Mouse (Mus musculus) heart, embryonic 15.5 days (tissue): ENCODE data around the gene Papss2. TPM values are rescaled to one million over a fixed set of nuclear protein-coding genes. Genes with fewer than 3 reads are reported as not detected.

Experiments
- ATAC-seq: fragments of 200-750 bp; cut with Nextera tagmentation; replicated peaks from 2 replicates; pipeline ENCODE4 v1.8.0; 2017; ENCODE audit warnings: low read depth, moderate TSS enrichment; ENCODE audit not compliant: insufficient number of reproducible peaks, insufficient read depth, low FRiP score
- H3K27ac ChIP-seq: fragments of 300-500 bp; sonication (generic); 2 replicates; pipeline ENCODE4 v1.5.1; 2015; ENCODE audit warnings: mild to moderate bottlenecking, inconsistent platforms
- H3K27me3 ChIP-seq: fragments of 300-500 bp; sonication (generic); 2 replicates; pipeline ENCODE4 v1.6.1; 2015; ENCODE audit warnings: inconsistent platforms
- H3K36me3 ChIP-seq: fragments of 300-500 bp; sonication (generic); 2 replicates; pipeline ENCODE4 v1.6.1; 2015; ENCODE audit warnings: mild to moderate bottlenecking, inconsistent platforms
- H3K4me1 ChIP-seq: fragments of 300-500 bp; sonication (generic); replicated peaks from 2 replicates; pipeline ENCODE4 v1.6.1; 2015; ENCODE audit warnings: inconsistent platforms
- H3K4me2 ChIP-seq: fragments of 300-500 bp; sonication (generic); 2 replicates; pipeline ENCODE4 v1.6.1; 2015; ENCODE audit warnings: inconsistent platforms, mild to moderate bottlenecking, moderate library complexity
- H3K4me3 ChIP-seq: fragments of 300-500 bp; sonication (generic); 2 replicates; pipeline ENCODE4 v1.5.1; 2015; ENCODE audit warnings: mild to moderate bottlenecking, inconsistent platforms
- H3K9ac ChIP-seq: fragments of 300-500 bp; sonication (generic); 2 replicates; pipeline ENCODE4 v1.6.1; 2015; ENCODE audit warnings: mild to moderate bottlenecking, inconsistent platforms
- H3K9me3 ChIP-seq: fragments of 300-500 bp; sonication (generic); replicated peaks from 2 replicates; pipeline ENCODE4 v1.6.1; 2016; ENCODE audit warnings: inconsistent platforms
- WGBS: fragments of 180-500 bp; shearing (Covaris S2); methylation state at CpG from one replicate; pipeline ENCODE4 v1.1.7; 2015; ENCODE audit warnings: mixed read lengths; 5-methylcytosine and 5-hydroxymethylcytosine counted together
- polyA plus RNA-seq: library from polyadenylated mRNA; unstranded; fragments of >200 nt; fragmentation: Nextera tagmentation; extraction: Ambion mirVana; gene quantifications from 2 replicates; pipeline ENCODE4 v1.2.1, GENCODE M21; 2015

Gene Papss2
- polyA plus RNA-seq, 1 experiment from 2014 or later = 6.7 TPM

DNA sequence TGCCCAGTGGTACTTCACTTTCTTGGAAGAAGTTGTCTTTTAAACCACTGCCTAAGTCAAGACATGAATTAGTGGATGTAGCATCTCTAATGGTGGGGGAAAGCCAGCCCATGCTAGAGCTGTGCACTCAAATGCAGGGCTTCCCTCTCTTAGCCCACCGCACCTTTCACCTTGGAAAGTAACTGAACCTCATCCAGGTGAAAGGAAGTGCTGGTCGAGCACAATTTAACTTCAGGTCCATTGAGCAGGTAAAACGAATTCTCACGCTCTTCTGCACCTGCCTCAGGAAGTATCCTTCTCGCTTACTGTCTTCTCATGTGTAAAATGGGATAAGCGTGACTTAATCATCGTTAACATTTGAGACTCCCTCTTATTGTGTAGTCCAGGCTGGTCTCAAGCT lies 3.4 kb downstream of the Papss2 start:
- no peak overlapping the region for H3K4me3 ChIP-seq
- H3K27me3 ChIP-seq = 0 out of 2 replicates have a peak, but pooled peaks cover 3% of the 10 kb centered on the region
- no peak overlapping the region for H3K9ac ChIP-seq
- no peak overlapping the region for H3K27ac ChIP-seq
- H3K4me2 ChIP-seq = no peak overlapping the region
- WGBS = 78% methylated on average over 7 of the region's 7 CpGs
- no peaks in the 10 kb centered on the region for H3K36me3 ChIP-seq
- H3K9me3 ChIP-seq = no peaks in the 10 kb centered on the region
- H3K4me1 ChIP-seq = 0 out of 2 replicates have a peak, but pooled peaks cover 7% of the 10 kb centered on the region
- ATAC-seq = no peak

DNA sequence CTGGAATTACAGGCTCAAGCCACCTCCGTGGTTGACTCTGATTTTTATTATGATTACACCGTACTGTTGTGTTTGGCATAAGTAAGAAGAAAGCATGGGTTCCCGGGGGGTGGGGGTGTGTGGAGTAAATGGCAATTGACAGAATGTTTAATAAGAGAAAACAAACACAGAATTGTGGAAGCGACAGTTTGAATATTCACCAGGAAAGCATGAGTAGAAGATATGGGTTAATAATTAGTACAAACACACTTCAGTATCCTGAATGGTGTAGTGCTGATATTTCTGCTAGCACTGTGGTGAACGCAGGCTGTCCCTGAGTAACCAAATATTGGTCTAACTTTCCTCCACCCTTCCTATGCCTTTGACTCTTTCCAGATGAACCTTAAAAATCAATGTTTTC lies 3.8 kb downstream of the Papss2 start:
- Histone ChIP-seq H3K9ac (no peak overlapping the region), H3K4me2 (no peak overlapping the region), H3K27me3 (0 out of 2 replicates have a peak, but pooled peaks cover 3% of the 10 kb centered on the region), H3K4me3 (no peak overlapping the region), H3K27ac (no peak overlapping the region), H3K4me1 (0 out of 2 replicates have a peak, but pooled peaks cover 7% of the 10 kb centered on the region), H3K9me3 (no peaks in the 10 kb centered on the region), H3K36me3 (no peaks in the 10 kb centered on the region)
- 67% methylated on average over 5 of the region's 5 CpGs for WGBS
- no peak for ATAC-seq

DNA sequence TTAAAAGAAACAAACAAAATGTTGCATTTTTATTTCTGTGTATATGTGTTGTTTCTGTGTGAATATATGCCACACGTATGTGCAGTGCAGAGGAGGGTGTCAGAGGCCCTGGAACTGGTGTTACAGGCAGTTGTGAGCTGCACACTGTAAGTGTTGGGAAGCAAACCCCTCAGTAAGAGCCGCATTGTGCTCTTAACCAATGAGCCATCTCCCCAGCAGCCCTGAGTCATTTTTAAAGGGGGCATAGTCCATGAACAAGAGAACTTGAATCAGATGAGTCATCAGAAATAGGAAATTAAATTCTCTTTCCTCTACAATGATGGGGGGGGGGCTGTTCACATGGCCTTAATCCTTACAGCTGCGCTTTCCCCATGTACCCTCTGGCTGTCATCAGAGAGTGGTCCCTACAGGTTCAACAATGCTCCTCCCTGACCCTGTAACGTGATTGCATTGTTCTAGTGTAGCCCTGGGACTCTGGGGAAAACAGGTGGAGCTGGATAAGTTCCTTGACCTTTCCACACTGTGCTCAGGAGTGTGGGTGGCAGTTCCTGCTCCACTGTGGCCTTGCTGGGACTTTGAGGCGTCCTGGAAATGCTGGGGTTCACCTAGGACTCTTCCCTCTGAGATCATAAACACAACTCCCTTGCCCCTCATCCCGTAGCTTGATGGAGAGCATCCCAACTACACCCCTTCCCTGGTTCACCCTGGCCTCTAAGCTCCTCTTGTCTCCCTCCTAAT lies 5.6 kb downstream of the Papss2 start:
- Histone ChIP-seq H3K4me1 (0 out of 2 replicates have a peak, but pooled peaks cover under 1% of the 10 kb centered on the region), H3K9me3 (no peaks in the 10 kb centered on the region), H3K4me3 (no peak overlapping the region), H3K36me3 (no peaks in the 10 kb centered on the region), H3K9ac (no peak overlapping the region), H3K4me2 (no peak overlapping the region), H3K27ac (no peak overlapping the region), H3K27me3 (0 out of 2 replicates have a peak, but pooled peaks cover 3% of the 10 kb centered on the region)
- WGBS = 76% methylated on average over 6 of the region's 6 CpGs
- ATAC-seq = no peak

DNA sequence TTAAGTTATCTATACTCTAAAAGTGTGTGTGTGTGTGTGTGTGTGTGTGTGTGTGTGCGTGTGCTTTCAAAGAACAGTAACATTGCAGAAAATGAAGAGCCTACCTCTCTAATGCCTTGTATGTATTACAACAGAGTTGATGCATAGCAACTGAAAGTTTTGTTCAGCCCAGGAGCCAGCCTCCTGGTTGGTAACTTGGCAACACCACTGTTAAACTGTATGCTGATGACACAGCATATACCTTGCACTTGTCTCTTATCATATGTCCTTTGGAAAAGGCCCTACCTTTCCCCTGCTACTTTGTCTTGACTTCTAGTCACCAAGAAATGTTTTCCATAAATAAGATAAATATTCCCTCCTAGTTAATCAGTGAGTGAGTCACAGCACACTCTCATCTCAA lies 7.9 kb downstream of the Papss2 start:
- Histone ChIP-seq H3K27ac (no peak overlapping the region), H3K36me3 (no peaks in the 10 kb centered on the region), H3K4me2 (no peak overlapping the region), H3K9me3 (no peaks in the 10 kb centered on the region), H3K9ac (no peak overlapping the region), H3K4me3 (no peak overlapping the region), H3K27me3 (0 out of 2 replicates have a peak, but pooled peaks cover 1% of the 10 kb centered on the region), H3K4me1 (no peaks in the 10 kb centered on the region)
- 72% methylated on average over 1 of the region's 1 CpGs for WGBS
- ATAC-seq = no peak

DNA sequence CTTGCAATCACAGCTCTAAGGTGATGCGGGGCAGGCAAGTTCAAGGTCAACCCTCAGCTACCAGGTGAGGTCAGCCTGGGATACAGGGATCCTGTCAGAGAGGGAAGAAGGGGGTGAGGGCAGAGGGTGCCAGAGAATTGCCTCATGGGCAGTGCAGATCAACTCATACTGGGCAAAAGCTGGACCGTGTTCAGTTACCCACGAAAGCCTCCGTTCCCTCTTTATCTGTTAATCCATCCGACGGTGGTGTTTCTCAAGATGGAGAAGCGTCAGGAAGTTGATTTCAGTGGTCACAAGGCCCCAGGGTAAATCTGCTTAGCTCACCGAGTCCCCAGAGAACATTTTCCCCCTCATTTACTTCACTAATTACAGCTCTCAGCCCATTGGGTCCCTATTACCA lies 8.5 kb downstream of the Papss2 start:
- Histone ChIP-seq H3K4me3 (no peak overlapping the region), H3K9ac (no peak overlapping the region), H3K27me3 (no peaks in the 10 kb centered on the region), H3K27ac (no peak overlapping the region), H3K9me3 (no peaks in the 10 kb centered on the region), H3K4me2 (no peak overlapping the region), H3K4me1 (no peaks in the 10 kb centered on the region), H3K36me3 (no peaks in the 10 kb centered on the region)
- ATAC-seq = no peak
- 69% methylated on average over 8 of the region's 8 CpGs for WGBS

- Histone ChIP-seq H3K36me3 (no peaks in the 10 kb centered on the region), H3K27me3 (no peaks in the 10 kb centered on the region), H3K4me2 (no peak overlapping the region), H3K9ac (no peak overlapping the region), H3K27ac (no peak overlapping the region), H3K9me3 (no peaks in the 10 kb centered on the region), H3K4me1 (no peaks in the 10 kb centered on the region), H3K4me3 (no peak overlapping the region)
- ATAC-seq = no peak
- WGBS = 80% methylated on average over 6 of the region's 6 CpGs
Observed at GRCm38 (mm10) chr19:32604563-32605252, 9.1 kb downstream of the Papss2 start.

- Histone ChIP-seq H3K27ac (no peak overlapping the region), H3K27me3 (no peaks in the 10 kb centered on the region), H3K36me3 (no peaks in the 10 kb centered on the region), H3K9ac (no peak overlapping the region), H3K4me3 (no peak overlapping the region), H3K4me2 (no peak overlapping the region), H3K9me3 (no peaks in the 10 kb centered on the region), H3K4me1 (no peaks in the 10 kb centered on the region)
- ATAC-seq = no peak
- 70% methylated on average over 4 of the region's 4 CpGs for WGBS
Observed at GRCm38 (mm10) chr19:32606227-32606827, 10.7 kb downstream of the Papss2 start.

DNA sequence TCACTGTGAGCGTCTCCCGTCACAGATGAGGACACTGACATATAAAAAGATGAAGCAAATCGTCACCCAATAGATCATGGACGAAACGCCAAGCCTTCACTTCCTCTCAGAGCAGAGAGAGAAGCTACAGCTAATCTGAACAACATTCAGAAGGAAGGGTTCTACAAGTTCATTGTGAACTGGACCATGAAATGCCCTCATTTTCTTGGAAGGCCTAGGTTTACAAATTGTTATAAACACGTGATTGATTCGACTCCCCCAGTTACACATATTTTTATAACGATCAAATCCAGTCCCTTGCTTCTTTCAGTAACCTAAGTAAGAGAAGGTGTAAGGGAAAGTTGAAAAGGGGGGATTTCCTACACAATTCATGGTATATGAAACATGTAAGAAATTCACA lies 11.4 kb downstream of the Papss2 start:
- Histone ChIP-seq H3K4me3 (no peak overlapping the region), H3K4me2 (no peak overlapping the region), H3K9ac (no peak overlapping the region), H3K27ac (no peak overlapping the region), H3K36me3 (no peaks in the 10 kb centered on the region), H3K4me1 (no peaks in the 10 kb centered on the region), H3K27me3 (no peaks in the 10 kb centered on the region), H3K9me3 (no peaks in the 10 kb centered on the region)
- 76% methylated on average over 8 of the region's 8 CpGs for WGBS
- no peak for ATAC-seq

GRCm38 (mm10) chr19:32611386-32612092 lies 15.9 kb downstream of the Papss2 start:
- H3K27me3 ChIP-seq = no peaks in the 10 kb centered on the region
- H3K9ac ChIP-seq = no peak overlapping the region
- ATAC-seq = no peak
- 91% methylated on average over 9 of the region's 9 CpGs for WGBS
- H3K36me3 ChIP-seq = no peaks in the 10 kb centered on the region
- H3K4me1 ChIP-seq = no peaks in the 10 kb centered on the region
- H3K4me2 ChIP-seq = no peak overlapping the region
- H3K4me3 ChIP-seq = no peak overlapping the region
- H3K9me3 ChIP-seq = no peaks in the 10 kb centered on the region
- H3K27ac ChIP-seq = no peak overlapping the region

GRCm38 (mm10) chr19:32614046-32614771 lies 18.6 kb downstream of the Papss2 start:
- no peaks in the 10 kb centered on the region for H3K9me3 ChIP-seq
- H3K27me3 ChIP-seq = no peaks in the 10 kb centered on the region
- ATAC-seq = no peak
- H3K4me2 ChIP-seq = no peak overlapping the region
- no peak overlapping the region for H3K27ac ChIP-seq
- no peak overlapping the region for H3K4me3 ChIP-seq
- H3K4me1 ChIP-seq = no peaks in the 10 kb centered on the region
- H3K9ac ChIP-seq = no peak overlapping the region
- no peaks in the 10 kb centered on the region for H3K36me3 ChIP-seq
- 85% methylated on average over 12 of the region's 12 CpGs for WGBS

DNA sequence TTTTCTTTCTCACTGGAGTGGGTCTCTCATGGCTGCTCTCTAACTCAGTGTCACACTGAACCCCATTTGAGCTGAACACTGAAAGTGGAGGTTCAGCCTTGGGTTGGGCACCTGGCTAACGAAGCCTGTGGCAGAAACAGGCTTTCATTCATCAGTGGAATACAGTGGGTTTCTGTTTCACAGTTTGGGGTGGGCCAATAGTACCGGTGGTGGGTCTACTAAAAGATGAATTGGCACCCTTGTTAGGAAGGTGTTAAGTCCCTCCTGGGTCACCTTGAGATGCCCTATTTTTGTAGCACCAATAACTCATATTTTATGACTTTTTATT lies 19.1 kb downstream of the Papss2 start:
- Histone ChIP-seq H3K9ac (no peak overlapping the region), H3K9me3 (no peaks in the 10 kb centered on the region), H3K27ac (no peak overlapping the region), H3K4me3 (no peak overlapping the region), H3K4me2 (no peak overlapping the region), H3K27me3 (no peaks in the 10 kb centered on the region), H3K4me1 (no peaks in the 10 kb centered on the region), H3K36me3 (no peaks in the 10 kb centered on the region)
- 85% methylated on average over 2 of the region's 2 CpGs for WGBS
- no peak for ATAC-seq
